Mouse (Mus musculus) ES-E14 (cell line): ENCODE measurements around the gene Slc25a23. TPM values are rescaled to one million over a fixed set of nuclear protein-coding genes. Genes with fewer than 3 reads are reported as not detected.
A peak's percentile ranks its signal among the peaks of the same experiment; 100 is the strongest.

Source experiments
- DNase-seq: peaks from one replicate; pipeline ENCODE4 v3.0.0-alpha.2; 2013; ENCODE audit warnings: low read depth, low spot score
- H3K27ac ChIP-seq: 2 replicates; pipeline ENCODE4 v1.5.1; 2012; ENCODE audit warnings: low read depth, mild to moderate bottlenecking, low read length, moderate library complexity, mixed read lengths; ENCODE audit not compliant: poor library complexity, insufficient read depth, severe bottlenecking
- H3K36me3 ChIP-seq: 2 replicates; pipeline ENCODE4 v1.6.1; 2012; ENCODE audit warnings: mild to moderate bottlenecking, low read length, moderate library complexity, mixed read lengths; ENCODE audit not compliant: control insufficient read depth, poor library complexity, insufficient read depth, severe bottlenecking
- H3K4me1 ChIP-seq, 2 experiments: fragments of 150-350 bp in 1 of 2; sonication (generic) in 1 of 2; 2 replicates each; pipeline ENCODE4 v1.6.1; 2012; ENCODE audit warnings: low read length in 2 of 2, mild to moderate bottlenecking in 1 of 2, mixed read lengths in 1 of 2; ENCODE audit not compliant: control insufficient read depth in 2 of 2, insufficient read depth in 2 of 2, poor library complexity in 1 of 2
- H3K4me3 ChIP-seq, 2 experiments: fragments of 150-350 bp in 1 of 2; sonication (generic) in 1 of 2; 2 replicates each; pipeline ENCODE4 v1.5.1; 2012; ENCODE audit warnings: low read length in 2 of 2, low read depth in 1 of 2, mild to moderate bottlenecking in 1 of 2, mixed read lengths in 1 of 2; ENCODE audit not compliant: insufficient read depth in 1 of 2, poor library complexity in 1 of 2, severe bottlenecking in 1 of 2
- H3K9ac ChIP-seq: 2 replicates; pipeline ENCODE4 v1.6.1; 2012; ENCODE audit warnings: low read depth, mild to moderate bottlenecking, low read length, mixed read lengths; ENCODE audit not compliant: poor library complexity, insufficient read depth, severe bottlenecking
- H3K9me3 ChIP-seq: fragments of 150-350 bp; sonication (generic); 2 replicates; pipeline ENCODE4 v1.6.1; 2012; ENCODE audit warnings: low read depth, mild to moderate bottlenecking, low read length; ENCODE audit not compliant: control insufficient read depth, insufficient read depth
- CHD2 ChIP-seq: IDR thresholded peaks from 2 replicates; pipeline ENCODE4 v1.6.1; 2014; ENCODE audit warnings: mild to moderate bottlenecking, low read depth, low read length, inconsistent platforms
- HCFC1 ChIP-seq: IDR thresholded peaks from 2 replicates; pipeline ENCODE4 v1.6.1; 2012; ENCODE audit warnings: low read length, inconsistent platforms, borderline replicate concordance; ENCODE audit not compliant: insufficient read depth
- MAFK ChIP-seq: IDR thresholded peaks from 2 replicates; pipeline ENCODE4 v1.6.1; 2014; ENCODE audit warnings: mild to moderate bottlenecking, low read depth, low read length, inconsistent platforms; ENCODE audit not compliant: insufficient read depth
- ZC3H11A ChIP-seq: IDR thresholded peaks from 2 replicates; pipeline ENCODE4 v1.6.1; 2012; ENCODE audit warnings: low read depth, mild to moderate bottlenecking, inconsistent platforms, low read length, borderline replicate concordance
- ZNF384 ChIP-seq: IDR thresholded peaks from 2 replicates; pipeline ENCODE4 v1.6.1; 2012; ENCODE audit warnings: low read depth, low read length, inconsistent platforms
- in situ Hi-C, 2 experiments: fragments of 600-800 bp; cut with MboI; formaldehyde crosslinking; loops; one replicate each; pipeline ENCODE4 v1.15.1; 2025; ENCODE audit warnings: low sequenced_read_pairs in 2 of 2, inconsistent platforms in 1 of 2; ENCODE audit not compliant: unreplicated experiment in 2 of 2
- total RNA-seq: library from RNA; depleted of rRNA; stranded (reverse); fragments of 300-350 nt; gene quantifications from 2 replicates; pipeline ENCODE4 v1.2.3, GENCODE M21; 2012

Slc25a23 gene
- total RNA-seq, 1 experiment: 5.9 TPM

DNA sequence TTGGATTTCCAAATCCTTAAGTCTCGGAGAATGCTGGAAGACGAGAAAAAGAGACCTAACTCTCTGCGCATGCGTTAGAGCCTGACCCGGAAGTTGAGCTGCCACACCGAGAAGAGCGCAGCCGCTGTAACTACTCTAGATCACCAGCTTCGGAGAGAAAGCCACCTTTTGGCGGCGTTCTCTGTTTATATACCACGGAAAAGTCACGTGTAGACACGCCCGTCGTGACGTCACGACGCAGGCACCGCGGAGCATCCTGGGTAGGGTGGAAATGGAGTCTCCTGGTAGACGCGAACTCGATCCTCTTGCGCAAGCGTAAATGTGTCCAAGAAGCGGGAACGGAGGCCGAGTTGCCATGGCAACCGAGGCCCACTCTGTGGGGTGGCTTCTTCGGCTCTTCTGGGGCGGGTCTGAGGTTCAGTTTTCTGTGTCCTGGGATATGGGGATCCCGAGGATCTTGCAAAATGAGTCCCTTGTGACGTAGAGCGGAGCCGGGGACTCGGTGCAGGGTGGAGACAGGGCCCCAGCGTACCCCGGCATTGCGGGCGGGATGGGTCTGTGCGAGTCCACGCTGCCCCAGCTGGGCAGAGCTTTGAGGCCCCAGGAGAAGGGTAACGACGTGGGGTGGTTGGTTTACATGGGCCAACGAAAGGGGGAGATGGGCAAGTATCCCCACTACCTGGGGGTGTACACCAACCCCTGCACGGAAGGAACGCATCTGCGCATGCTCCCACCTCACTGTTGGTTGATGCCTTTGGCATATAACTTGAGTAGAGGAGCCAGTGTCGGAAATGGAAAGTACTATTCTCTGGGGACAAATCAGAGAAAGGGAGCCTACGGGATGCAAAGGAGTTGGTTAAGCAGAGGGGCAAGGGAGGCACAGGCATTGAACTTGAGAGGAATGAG lies 48.2 kb downstream of the Slc25a23 start, which contains the start of the genes Gtf2f1 and Gm17949:
Gene Gtf2f1 (minus strand): TSS at position 53 of the 906 bp plus-strand sequence.
Gene Gm17949 (plus strand): TSS at position 234 of the 906 bp plus-strand sequence.
- peak; percentile 96 for DNase-seq
- H3K4me3 ChIP-seq: peak within 1 kb of the TSS; percentile 80 to 90
- H3K27ac ChIP-seq: peak within 1 kb of the TSS; percentile 57
- TF ChIP-seq HCFC1 (peak; percentile 80), MAFK (no peak), CHD2 (peak; percentile 48), ZC3H11A (no peak)
- in situ Hi-C loops: no loop called here
- H3K9me3 ChIP-seq: no peaks in the 10 kb centered on the region
- H3K36me3 ChIP-seq: peaks cover 16% of the 10 kb centered on the region
- H3K9ac ChIP-seq: peak within 1 kb of the TSS; percentile 92
- H3K4me1 ChIP-seq: peaks cover 0 to 13% of the 10 kb centered on the region in 2 experiments; a peak in 2 of 4 replicates

DNA sequence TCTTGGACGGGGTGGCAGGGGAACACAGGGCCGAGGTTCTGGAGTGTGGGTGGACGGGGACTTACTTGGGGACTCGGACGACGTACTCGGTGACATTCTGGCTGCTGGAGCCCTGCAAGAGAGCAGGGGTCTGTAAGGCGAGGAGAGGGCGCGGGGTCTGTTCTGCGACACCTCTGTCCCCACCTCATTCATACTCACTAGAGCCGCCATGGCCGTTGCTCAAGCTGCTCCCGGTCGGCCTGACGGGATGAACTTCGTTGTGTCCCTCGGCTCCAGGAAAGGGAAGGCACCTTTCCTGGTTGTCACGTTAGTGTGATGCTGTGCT lies 48.8 kb downstream of the Slc25a23 start:
- H3K9ac ChIP-seq: peak overlapping the region; percentile 92
- peak overlapping the region; percentile 57 for H3K27ac ChIP-seq
- in situ Hi-C loops: no loop called here
- peaks cover 19% of the 10 kb centered on the region for H3K36me3 ChIP-seq
- DNase-seq: no peak
- peak overlapping the region; percentile 80 to 90 for H3K4me3 ChIP-seq
- no peaks in the 10 kb centered on the region for H3K9me3 ChIP-seq
- no peak for TF ChIP-seq HCFC1
- peaks cover 0 to 13% of the 10 kb centered on the region in 2 experiments; a peak in 2 of 4 replicates for H3K4me1 ChIP-seq

DNA sequence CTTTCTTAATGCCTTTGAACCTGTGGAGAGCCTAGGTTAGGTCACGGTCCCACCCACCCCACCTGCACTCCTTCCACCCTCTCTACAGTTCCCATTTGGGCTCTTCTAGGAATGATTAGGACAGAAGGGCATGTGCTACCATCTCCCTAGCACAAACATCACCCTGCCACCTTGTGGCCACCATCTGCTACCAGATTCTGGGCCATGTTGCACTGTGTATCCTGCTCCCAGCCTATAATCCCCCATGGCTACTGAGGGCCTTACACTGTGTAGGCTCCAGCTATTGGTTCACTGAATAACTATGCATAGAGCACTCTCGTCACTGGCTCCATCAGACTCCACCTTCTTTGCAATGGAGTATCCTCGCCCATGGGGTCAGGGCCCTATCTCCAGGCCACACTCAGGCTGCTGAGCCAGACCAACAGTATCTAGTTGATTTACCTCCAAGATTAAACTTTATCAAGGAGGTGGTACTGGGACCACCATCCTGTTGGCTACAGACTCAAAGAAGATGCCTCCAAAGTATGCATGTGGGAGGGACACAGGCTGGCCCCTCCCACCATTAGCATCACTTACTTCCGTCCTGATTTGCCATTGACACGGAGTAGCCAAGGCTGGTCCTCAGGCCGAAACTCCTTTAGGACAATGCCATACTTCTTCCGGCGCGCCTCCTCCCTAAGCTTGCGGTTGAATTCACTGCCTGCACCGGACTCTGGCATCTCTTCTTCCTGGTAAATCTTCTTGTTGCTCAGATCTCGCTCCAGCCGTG lies 52.3 kb downstream of the Slc25a23 start:
- Histone ChIP-seq H3K4me3 (peak overlapping the region in 1 of 2 experiments; percentile 3; a peak in 1 of 4 replicates), H3K4me1 (peaks cover 0 to 11% of the 10 kb centered on the region in 2 experiments; a peak in 2 of 4 replicates), H3K9me3 (no peaks in the 10 kb centered on the region), H3K27ac (no peak overlapping the region), H3K36me3 (peaks cover 42% of the 10 kb centered on the region), H3K9ac (peak overlapping the region; percentile 22; the same call in 1 of the 2 replicates)
- in situ Hi-C loops: no loop called here
- DNase-seq: peak; percentile 39
- TF ChIP-seq MAFK (no peak), CHD2 (no peak), ZC3H11A (no peak), ZNF384 (no peak), HCFC1 (no peak)

DNA sequence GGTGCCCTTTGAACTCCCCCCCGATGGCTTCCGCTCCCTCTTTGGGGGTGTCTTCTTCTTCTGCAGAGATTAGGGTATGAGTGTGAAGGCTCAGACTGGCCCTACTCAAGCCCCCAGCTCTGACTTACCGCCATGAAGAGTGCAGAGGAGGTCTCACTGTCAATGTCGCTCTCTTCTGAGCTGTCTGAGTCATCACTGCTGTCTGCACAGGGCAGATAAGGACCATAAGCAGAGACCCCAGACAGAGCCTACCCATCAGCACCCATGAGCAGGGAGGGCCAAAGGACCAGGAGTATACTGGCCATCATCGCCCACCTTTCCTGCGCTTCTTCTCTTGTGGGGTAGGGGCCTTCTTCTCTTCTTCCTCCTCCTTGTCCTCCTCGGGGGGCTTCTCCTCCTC lies 55.7 kb downstream of the Slc25a23 start:
- TF ChIP-seq MAFK (no peak), ZNF384 (no peak), CHD2 (no peak), HCFC1 (no peak), ZC3H11A (no peak)
- Histone ChIP-seq H3K9me3 (no peaks in the 10 kb centered on the region), H3K9ac (no peak overlapping the region), H3K4me1 (peaks cover 0 to 6% of the 10 kb centered on the region in 2 experiments; a peak in 2 of 4 replicates), H3K36me3 (peaks cover 45% of the 10 kb centered on the region), H3K27ac (no peak overlapping the region), H3K4me3 (no peak overlapping the region)
- DNase-seq: no peak
- in situ Hi-C loops: no loop called here
